Mouse (Mus musculus): ENCODE data around the gene Sfxn5.

Sfxn5 gene

DNA sequence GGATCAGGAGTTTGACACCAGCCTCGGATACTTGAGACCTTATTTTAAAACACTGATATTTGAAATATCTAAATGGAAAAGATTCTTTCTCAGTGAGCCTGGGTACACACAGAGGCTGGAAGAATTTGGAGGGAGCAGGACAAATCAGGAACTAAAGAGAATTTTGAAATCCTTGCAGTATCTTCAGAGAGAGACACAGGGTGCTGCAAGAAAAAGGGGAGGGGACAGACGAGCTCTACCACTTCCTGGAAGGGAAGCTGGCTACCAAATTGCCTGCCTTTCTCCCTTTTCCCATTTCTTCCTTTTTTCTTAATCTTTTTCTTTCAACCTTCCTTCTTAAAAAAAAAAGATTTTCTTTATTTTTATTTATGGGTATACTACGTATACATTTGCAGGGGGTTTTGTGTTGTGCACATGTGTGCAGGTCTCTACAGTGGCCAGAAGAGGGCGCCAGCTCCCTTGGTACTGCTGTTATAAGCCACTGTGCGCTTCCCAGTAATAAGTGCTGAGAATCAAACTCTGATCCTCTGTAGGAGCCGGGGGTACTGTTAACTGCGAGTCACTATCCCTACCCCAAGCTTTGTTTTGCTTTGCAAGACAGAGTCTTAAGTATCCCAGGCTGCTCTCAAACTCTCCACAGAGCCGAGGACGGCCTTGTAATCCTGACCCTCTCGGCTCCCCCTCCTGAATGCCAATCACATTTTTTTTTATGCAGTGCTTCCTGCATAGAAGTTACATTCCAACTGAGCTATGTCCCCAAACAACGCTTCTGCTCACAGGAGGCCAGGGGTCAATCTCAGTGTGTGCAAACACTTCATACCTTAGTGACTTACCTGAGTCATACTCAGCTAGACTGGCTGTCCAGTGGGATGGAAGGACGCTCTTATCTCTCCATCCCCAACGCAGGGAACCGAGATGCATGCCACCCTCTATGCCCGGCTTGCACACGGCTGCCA lies 42.1 kb downstream of the Sfxn5 start:
- DNase-seq (ENCODE audit: low spot score in 2 of 2): no peak

DNA sequence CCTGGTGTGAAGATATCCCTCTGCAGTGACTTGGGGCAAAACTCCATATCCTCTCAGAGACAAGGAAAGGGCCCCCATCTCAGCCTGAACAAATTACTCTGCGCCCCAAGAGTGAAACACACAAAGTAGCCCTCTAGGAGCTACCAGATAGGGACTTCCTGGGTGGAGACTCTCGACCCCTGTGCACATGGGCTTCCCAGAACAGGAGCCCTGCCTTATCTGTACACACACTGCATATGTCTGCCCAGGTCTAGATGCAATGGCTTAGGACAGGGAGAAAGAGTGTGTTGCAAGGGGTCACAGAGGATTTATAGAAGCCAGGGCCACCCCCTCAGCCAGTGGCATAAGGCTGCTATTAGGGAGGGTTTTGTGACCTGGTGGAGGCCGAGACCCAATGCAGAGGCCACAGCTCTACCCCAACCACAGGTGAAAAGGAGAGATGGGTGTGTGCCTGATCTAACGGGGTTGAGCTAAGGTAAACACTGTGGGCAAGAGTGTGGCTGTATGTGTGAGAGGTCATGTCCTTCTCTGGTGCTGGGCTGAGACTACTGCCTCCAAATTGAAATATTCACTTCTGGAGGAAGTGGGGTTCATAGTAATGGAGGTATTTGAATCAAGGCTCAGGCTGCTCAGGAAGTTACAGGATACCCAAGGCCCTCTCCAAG lies 44.9 kb downstream of the Sfxn5 start:
- no peak for DNase-seq (ENCODE audit: low spot score in 2 of 2)

DNA sequence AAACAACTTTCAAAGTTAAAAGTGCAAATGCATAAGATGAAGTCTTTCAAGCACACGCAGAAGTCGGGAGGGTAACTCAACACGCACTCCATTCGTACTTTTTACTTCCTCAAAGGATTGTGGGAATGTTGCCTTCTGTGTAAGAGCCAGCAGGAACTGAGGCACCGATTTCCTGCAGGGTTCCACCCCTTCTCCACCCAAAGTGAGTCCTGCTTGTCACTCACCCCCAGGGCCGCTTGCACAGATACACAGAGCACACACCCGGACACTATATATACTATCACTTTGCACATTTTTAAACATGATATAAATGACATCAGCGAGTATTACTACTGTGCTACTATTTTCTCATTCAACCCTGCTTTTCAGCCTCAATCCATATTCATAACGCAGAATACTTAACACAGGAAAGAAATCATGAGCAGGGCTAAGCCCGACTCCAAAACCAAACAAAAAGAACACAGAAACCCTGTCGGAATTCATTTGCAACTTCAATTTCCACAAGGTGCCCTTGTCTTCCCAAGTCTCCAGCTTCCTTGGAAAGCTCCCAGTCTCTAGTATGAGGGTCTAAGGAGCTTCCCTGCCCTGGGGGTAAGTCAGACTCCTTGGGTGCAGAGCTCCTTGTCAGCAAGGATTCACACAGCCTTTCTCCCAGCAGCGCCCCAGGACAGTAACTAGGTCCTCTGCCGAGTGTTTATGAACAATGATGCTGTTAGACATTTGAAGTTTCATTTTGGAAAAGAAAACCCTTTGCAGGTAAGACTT lies 46.8 kb downstream of the Sfxn5 start:
- no peak for DNase-seq (ENCODE audit: low spot score in 2 of 2)

DNA sequence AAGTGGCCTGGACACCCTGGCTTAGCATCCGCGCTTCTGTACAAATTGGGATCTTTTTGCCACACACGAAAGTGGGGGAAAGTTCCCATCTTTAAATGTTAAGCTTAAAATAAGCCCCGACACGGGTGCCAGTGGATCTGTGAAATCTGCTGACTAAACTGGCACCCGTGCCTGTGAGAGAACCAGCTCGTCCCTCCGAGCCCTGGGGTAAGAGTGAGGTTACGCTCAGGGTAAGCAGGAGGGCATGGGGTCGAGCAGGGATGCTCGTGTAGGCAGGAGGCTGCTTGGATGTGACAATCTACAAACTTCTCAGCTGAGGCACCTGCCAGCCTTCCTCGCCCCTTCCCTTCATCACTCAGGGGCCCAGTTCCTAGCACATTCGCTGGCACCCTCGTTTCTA lies 52.4 kb downstream of the Sfxn5 start:
- no peak for DNase-seq (ENCODE audit: low spot score in 2 of 2)

DNA sequence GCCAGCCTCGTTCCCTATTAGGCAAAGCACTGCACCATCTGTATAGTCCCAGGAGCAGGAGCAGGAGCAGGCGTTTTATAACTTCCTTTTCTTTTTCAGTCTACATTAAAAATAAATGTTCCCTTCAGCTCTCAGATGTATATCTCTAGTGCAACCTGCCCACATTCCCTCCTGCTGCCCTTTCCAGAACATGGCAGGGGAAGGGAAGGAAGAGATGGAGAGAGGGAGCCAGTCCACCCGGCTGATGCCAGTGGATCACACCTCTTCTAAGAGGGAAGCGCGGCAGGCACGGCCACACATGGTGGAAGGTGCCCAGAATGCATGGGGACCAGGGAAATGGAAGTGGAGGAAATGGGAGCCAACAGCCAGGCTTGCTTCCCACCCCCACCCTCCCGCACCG lies 56.7 kb downstream of the Sfxn5 start:
- no peak for DNase-seq (ENCODE audit: low spot score in 2 of 2)

DNA sequence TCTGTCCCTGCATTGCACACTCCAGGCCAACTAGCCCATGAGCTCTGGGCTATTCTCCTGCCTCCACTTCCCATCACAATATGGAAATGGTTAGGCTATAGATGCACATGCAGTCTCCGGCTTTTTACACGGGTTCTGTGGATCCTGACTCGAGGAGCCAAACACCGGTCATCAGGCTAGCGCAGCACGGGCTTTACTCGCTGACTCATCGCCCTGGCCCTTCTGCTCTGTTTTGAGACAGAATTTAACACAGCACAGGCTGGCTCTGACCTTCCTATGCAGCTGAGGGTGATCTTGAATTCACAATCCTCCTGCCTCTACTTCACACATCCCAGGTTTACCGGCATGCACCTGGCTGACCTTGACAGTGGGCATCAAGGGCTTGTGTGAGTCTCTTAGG lies 60.8 kb downstream of the Sfxn5 start:
- DNase-seq (ENCODE audit: low spot score in 2 of 2): no peak

DNA sequence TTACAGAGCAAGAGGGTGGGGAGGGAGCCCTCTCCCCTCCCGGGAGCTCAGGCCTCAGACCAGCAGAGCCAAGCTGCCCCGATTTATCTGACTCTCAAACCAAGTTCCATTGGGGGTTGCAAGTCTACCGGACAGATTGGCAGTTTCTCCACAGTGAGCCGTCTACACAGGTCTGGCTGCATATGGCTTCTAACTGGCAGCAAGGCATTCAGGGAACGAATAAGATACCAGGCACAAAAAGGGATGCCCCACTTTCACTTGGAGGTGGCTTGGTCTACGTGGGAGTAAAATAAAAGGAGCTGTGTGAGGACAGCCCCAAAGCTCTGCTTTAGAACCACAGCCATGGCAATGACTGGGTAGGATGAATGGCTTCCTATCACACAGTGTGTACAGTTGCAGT lies 67.2 kb downstream of the Sfxn5 start:
- DNase-seq (ENCODE audit: low spot score in 2 of 2): no peak

DNA sequence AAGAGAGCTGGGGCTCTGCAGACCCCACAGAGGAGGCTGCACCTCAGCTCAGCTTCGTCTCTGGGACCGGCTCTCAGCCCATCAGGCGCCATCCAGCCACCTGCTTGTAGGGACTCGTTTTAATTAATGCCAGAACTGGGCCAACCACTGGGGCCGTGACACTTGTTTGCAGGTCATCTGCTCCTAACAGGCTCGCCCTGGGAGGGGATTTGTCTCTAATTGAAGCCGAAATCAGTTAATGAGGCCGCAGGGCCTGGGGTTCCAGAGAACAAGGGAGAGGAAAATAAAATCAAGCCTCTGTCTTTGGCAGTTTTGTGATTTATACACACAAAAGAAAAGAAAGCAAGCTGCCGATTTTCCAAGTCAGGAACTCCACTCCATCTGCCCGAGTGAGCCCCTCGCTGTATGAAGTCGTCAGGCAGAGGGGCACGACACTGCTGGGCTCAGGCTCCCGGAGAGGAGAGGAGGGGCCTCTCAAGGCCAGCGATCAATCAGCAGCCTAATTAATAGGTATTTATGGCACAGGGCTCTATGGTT lies 68.2 kb downstream of the Sfxn5 start:
- no peak for DNase-seq (ENCODE audit: low spot score in 2 of 2)

DNA sequence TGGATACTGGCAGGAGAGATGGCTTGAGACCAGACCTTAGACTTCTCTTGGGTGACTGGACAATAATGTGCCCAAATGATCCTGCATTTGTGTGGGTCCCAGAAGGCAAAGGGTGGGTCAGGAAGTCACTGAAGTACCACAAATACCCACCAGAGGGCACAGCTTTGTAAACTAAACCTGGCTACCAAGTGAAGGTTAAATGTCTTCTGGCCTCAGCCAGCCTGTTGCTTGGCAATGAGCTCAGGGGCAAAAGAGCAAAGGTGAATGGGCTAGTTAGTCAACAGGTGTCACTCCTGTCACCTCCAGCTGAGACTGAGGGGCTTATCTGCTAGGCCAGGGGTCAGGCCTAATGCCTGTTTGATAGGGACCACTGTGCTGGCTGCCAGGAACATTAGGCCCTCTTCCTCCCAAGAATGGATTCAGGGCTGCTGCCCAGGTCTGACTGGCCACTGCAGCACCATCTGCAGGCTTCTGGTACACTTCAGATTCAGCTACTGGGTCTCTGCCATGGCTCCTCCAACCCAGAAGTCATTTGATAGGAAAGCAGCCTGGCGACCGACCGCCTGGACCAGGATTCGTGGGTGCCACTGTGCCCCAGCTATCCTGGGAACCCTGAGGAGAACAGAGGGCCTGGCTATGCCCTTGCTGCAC lies 70.2 kb downstream of the Sfxn5 start:
- peak; percentile 12 to 25 for DNase-seq (ENCODE audit: low spot score in 2 of 2)

DNA sequence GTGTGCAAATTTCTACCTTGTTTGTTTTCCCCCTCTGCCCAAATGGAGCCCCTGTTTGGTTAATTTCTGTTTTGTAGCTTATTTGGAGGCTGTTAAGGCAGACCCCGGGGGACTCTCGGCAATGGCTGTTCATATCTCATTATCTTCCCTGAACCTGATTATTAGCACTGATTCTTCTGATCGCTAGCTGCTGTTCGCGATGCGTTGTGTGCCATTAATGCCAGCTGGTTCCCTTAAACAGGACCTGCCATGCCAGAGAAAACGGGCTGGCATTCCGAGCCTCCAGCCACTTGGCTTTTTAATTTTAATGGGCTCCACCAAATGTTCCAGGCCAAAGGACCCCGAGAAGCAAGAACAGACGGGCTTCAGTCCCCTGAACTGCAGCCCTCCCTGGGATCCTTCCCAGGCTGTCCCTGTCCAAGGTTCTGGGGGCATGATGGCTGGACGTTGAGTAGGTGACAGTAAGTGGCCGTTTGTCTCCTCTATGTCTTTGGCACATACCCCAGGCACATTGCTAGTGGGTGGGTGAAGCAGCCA lies 74.1 kb downstream of the Sfxn5 start:
- no peak for DNase-seq (ENCODE audit: low spot score in 2 of 2)

DNA sequence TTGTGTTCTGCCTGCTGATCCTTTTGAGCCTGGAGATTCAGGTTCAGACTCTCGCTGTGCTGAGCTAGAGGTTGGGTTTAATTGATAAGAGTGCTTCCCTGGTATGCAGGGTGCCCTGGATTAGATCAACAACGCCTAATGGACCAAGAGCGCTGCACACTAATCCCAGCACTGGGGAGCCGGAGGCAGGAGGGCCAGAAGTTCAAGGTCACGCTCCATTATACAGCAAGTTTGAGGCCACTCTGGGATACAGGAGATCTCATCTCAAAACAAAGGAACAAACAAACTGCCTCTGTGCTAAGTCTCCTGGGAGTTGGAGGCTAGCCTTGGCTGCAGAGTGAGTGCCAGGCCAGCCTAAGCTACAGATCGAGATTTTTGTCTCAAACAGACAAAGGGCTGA lies 77.6 kb downstream of the Sfxn5 start:
- DNase-seq (ENCODE audit: low spot score in 2 of 2): no peak

DNA sequence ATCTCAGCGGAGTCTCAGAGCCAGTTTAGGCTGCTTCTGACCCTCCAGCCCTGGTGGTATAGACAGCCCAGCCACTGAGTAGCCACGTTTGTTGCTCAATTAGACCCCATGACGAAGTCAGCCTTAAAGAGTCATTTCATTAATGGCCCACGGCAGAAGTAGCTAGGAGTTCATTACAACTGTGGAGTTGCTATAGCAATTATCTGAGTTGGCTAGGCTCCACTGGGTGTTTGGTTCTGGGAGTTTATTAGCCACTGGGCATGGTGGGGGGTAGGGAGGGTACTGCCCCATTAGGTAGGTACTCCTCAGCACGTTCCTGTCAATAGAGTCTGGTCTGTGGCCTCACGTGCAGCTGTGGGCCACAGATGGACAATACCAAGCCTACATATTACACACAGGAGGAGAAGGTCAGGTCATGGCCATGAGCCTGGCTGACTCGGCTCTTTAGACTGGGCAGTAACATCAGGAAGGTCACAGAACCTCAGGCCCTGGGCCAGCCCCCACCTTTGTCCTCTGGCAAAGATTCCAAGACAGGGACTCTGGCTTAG lies 79.2 kb downstream of the Sfxn5 start:
- no peak for DNase-seq (ENCODE audit: low spot score in 2 of 2)

DNA sequence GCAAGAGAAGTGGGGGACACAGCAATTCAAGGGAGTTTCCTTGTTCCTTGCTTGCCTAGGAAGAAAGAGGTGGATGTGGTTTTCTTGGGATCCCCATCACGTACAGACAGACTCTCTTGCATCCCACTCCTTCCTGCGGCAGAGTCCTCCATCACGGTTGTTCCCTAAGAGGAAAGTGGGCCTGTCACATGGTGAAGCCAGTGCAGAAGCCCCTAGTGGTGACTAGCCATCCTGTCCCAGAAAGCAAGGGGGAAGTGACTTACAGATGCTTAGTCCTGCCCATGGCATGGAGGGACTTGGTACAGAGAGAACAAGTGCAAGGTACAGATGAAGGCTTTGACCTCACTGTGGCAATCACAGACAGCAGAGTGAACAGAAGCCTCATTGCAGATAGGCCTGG lies 79.9 kb downstream of the Sfxn5 start:
- DNase-seq (ENCODE audit: low spot score in 2 of 2): no peak

DNA sequence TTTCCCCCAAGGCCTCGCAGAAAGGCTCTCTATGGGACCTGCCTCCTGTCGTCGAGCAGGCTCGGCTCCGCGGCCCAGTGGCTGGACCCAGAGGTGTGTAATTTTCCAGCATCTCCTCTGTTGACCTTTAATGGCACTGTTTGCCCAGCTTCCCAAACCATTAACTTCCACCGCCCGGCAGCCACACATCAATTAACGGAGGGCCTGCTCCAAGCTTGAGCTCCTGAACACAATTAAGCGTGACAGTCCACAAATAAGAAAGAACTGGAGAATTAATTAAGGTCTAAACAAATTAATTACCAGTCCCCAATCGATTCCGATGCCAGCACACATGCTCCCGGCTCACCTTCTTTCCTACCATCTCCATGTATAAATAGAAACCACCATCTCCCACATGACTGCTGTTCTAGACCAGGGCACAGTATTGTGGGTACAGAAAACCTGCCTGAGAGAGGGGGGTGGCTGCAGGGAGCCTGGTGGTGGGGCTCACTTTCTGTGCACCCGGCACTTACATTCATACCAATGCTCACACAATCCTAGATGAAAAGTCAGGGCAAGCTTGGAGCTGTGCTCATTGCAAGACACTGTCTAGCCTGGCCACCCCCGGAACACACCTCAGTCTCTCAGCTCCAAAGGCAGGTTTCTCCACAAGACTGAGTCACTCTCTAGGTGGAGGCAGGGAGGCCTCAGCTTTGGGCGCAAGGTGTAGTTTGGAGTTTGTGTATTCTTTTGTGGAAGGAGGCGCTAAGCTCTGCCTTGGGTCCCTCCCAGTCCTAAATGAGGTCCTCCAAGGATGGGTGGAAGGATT lies 80.8 kb downstream of the Sfxn5 start:
- DNase-seq (ENCODE audit: low spot score in 2 of 2): no peak

DNA sequence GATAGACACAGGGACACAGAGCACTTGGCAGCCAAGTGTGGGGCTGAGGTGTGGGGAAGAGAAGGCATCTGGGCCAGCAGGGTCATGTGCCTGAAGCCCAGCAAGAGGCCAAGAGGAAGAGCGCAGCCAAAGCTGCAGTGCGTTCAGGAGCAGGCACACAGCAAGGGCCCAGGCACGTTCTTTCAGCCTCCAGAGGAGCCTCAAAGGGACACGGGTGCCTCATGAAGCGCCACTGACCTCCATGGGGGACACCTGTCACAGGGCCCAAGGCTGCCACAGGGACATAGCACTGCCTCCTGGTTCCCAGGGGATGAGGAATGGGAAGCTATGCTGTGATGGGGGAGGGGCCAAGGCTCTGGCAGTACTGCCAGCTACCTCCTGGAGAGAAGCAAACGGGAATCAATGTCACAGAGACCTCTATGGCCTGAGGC lies 82.4 kb downstream of the Sfxn5 start:
- DNase-seq (ENCODE audit: low spot score in 2 of 2): no peak

DNA sequence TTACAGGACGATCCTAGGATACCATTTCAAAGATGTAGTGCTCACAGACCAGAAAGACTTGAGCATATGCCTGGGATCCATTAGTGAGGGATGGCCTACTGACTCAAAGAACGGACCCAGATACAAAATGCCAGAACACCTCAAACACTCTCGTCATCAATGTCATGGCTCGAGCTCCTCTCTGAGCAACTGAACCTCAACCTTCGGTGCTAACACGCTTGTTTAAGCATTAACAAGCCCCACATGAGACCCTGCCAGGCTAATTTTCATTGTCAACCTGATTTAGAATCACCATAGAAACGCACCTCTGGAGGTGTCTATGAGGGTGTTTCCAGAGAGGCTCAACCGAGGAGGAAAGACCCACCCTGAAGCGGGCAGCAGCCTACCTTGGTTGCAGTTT lies 83.4 kb downstream of the Sfxn5 start:
- no peak for DNase-seq (ENCODE audit: low spot score in 2 of 2)

DNA sequence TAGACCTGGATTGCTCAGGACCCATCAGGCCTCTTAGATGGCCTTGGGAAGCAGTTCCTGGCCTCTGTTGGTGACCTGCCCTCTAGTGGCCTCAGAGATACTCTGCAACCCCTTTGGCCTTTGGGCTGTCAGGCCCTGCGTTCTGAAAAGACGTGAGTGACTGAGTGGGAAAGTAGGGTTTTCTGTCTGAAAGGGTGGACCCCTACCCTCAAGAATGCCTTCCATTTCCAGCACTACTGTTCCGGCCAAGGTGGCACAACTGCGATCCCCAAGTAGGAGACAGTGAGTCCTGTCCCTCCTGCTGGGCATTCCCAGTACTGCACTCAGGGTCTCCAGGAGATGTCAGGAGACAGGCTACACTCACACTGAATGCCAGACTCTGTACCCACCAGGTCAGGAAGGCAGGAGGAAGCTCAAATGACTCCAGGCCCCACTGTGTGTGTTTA lies 94.2 kb downstream of the Sfxn5 start:
- peak in 1 of 2 experiments; percentile 13 for DNase-seq (ENCODE audit: low spot score in 2 of 2)

DNA sequence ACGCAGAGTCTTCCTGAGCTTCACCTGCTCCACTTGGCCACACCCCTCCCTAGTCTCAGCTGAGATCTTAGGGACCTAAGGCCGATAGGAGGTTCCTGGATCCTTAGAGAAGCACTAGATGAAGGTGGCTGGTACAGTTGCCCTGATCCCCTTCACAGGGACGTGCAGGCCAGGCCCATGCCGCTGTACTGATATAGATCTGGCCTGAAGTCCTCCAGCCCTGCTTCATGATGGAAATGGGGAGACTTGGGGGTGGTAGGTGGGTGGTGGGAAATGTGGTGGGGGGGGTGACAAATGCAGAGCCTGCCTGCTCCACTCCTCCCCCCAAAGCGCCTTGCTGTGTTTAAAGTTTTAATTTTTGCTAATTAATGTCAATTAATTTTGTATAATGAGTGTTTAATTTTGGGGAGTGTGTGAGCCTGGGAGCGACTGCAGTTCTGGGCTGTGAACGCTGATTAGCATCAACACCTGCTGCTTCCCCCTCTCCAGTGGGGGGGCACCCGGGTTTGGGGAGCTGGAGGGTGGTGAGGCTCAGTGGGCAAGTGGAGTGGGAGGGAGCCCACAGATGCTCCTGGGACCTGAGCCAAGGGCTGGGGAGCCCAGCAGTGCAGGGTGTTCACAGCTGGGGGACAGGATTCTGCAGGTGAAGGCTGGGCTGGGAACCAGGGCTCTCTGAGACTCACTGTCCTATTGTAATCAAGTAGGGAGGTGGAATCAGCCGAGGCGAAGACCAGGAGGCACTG lies 95.5 kb downstream of the Sfxn5 start:
- no peak for DNase-seq (ENCODE audit: low spot score in 2 of 2)

DNA sequence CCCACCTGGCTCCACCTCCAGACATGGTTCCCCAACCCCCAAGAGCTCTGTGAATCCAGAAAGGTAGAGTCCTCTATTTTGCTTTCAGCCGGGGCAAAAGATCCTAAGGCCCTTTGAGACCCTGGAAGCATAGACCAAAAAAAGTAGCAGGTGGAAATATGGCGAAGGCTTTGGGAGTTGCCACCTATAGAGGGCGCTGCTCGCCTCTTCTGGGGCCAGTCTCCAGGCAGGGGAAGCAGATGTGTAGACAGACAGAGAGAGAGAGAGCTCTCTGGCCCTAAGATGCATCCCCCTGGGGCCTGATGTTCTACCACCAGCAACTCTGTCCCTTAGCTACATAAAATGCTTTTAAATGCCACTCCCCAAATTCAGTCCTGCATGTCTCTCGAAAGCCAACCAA lies 96.2 kb downstream of the Sfxn5 start:
- DNase-seq (ENCODE audit: low spot score in 2 of 2): no peak
